Mouse (Mus musculus) layer of hippocampus, postnatal 36 days (tissue): ENCODE results near the gene Pygm. TPM values are rescaled to one million over a fixed set of nuclear protein-coding genes. Genes with fewer than 3 reads are reported as not detected.

ENCODE experiments used
- DNase-seq, 2 experiments: peaks; one replicate each; pipeline ENCODE4 v3.0.0; 2022
- total RNA-seq, 2 experiments: library from RNA; stranded (reverse); gene quantifications; 2 replicates each; pipeline ENCODE4 v1.2.3; 2021

Pygm gene
- total RNA-seq, result 10 to 100 TPM; 18.3 to 22.1 TPM

GRCm38 (mm10) chr19:6384128-6384527, at the start of gene Pygm:
Gene Pygm, plus strand, starts transcription at chr19:6384399.
- DNase-seq, result no peak

- peak; percentile 95 to 96 for DNase-seq
These were observed 49.3 kb upstream of the Pygm start, which contains the start of gene Men1 for GRCm38 (mm10) chr19:6334673-6335457. Gene Men1, plus strand, starts transcription at chr19:6334979.

- DNase-seq, result no peak
These were observed 48.8 kb upstream of the Pygm start for GRCm38 (mm10) chr19:6335458-6335827.

GRCm38 (mm10) chr19:6336920-6337319, 47.3 kb upstream of the Pygm start:
- DNase-seq, result no peak

DNA sequence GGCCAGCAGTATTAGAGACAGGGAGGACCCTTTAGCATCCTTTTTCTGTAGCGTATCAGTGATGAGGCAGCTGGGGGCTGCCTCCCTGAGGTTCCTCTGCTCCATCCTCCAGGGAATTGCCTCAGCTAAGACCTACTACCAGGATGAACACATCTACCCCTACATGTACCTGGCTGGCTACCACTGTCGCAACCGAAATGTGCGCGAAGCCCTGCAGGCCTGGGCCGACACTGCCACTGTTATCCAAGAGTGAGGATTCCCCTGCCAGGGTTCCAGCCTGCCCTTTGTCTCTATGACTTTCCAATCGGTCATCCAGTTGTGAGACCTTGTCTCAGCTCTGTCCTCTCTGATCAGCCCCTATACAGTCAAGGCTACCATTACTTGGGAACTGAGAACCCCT, 46.0 kb upstream of the Pygm start:
- DNase-seq, result no peak

GRCm38 (mm10) chr19:6338716-6339115, 45.5 kb upstream of the Pygm start:
- no peak for DNase-seq

DNA sequence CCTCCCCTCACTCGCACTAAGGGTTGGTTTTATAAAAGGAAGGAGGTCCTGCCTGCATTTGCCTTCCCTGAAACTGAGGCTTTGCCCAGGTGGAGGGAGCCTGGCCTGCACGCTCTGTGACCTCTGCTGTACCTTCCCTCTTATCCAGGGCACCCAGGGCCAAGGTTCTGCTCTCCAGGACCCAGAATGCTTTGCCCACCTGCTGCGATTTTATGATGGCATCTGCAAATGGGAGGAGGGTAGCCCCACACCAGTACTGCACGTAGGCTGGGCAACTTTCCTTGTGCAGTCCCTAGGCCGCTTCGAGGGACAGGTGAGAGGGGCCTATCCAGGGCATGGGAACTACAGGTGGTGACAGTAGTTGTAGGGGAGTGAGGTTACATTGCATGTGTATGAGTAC, 45.0 kb upstream of the Pygm start:
- no peak for DNase-seq

DNA sequence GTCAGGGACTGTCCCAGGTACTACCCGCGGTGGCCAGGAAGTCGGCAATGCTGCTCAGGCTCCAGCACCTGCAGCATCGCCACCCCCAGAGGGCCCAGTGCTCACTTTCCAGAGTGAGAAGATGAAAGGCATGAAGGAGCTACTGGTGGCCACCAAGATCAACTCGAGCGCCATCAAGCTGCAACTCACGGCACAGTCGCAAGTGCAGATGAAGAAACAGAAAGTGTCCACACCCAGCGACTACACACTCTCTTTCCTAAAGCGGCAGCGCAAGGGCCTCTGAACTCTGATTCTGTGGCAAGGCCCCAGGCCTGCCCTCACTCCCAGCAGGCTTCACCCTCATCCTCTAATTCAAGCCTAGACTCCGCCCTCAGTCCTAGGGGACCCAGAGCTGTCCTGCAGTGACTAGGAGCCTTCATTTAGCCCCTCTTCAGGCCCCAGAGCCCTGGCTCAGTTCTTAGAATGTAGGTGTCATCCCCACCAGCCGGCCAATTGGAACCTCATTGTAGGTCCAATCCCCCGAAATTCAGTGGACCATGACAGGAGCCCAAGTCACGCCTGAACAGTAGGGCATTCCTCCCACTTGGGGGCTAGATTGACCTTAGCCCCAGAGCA, 44.2 kb upstream of the Pygm start:
- no peak for DNase-seq

- DNase-seq, result peak; percentile 69 to 78
These were observed 43.4 kb upstream of the Pygm start, which contains the start of gene Map4k2 for GRCm38 (mm10) chr19:6340524-6341452. Gene Map4k2, plus strand, starts transcription at chr19:6341135.

GRCm38 (mm10) chr19:6341453-6342077, 42.6 kb upstream of the Pygm start:
- DNase-seq, result no peak

DNA sequence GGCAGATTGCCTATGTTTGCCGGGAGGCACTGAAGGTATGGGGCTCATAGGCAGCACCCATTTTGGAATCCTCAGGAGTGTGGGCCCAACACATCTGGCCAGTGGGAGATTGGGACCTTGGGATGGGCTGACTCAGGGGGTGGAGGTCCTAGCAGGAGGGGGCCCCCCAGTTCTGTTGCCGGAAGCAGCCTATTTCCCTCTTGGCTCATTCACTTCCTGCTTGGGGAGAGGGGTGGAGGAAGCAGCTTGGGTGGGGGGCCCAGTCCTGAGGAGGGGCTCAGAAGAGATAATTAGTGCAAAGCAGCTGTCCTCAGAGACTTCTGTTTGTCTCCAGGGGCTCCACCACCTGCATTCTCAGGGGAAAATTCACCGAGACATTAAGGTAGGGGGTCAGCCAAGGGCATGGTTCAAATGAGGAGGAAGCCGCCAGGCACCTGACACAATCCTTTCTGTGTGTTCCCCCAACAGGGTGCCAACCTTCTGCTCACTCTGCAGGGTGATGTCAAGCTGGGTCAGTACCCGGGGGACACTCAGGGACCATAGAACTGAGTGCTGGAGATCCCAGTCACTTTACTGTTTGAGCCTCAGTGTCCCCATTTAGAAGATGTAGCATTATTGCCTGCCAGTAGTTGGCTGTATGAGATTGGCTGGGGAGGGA, 41.8 kb upstream of the Pygm start:
- DNase-seq, result no peak

DNA sequence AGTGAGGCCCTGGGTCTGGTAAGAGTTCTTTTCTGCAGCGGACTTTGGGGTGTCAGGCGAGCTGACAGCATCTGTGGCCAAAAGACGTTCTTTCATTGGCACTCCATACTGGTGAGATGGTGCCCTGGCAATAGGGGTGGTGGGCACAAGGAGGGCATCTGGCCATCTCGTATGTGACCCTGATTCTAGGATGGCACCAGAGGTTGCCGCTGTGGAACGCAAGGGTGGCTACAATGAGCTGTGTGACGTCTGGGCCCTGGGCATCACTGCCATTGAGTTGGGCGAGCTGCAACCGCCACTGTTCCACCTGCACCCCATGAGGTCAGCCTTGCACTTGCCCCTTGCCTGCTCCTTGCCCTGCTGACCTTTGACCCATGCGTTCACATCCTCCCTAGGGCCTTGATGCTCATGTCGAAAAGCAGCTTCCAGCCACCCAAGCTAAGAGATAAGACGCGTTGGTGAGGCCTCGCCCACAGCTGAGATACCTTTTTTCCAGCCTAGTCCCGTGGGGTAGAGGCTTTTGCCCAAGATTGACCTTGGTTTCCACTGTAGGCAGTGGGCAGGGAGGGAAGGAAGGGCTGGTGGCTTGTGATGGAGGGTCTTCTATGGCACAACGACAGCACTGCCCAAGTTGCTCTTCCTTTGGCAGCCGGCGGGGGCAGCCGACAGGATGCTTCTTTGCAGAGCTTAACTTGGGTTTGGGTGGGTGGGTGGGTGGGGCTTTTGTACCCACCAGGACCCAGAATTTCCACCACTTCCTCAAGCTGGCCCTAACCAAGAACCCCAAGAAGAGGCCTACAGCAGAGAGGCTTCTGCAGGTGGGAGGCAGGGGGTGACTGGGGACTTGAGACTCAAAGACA, 40.9 kb upstream of the Pygm start:
- no peak for DNase-seq

- no peak for DNase-seq
These were observed 40.2 kb upstream of the Pygm start for GRCm38 (mm10) chr19:6343996-6344395.

DNA sequence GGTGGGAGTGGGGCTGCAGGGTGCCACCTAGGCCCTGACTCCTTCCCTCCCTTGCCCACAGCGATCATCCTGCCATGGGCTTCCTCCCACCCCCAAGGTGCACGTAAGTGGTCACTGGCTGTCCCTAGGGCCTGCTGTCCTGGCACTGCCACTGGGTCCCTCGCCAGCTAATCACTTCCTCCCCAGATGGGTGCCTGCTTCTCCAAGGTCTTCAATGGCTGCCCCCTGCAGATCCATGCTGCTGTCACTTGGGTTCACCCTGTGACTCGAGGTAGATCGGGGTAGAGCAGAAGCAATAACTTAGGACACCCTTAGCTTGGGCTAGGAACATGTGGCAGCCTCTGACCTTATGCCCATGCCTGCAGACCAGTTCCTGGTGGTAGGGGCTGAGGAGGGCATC, 38.2 kb upstream of the Pygm start:
- DNase-seq, result no peak

DNA sequence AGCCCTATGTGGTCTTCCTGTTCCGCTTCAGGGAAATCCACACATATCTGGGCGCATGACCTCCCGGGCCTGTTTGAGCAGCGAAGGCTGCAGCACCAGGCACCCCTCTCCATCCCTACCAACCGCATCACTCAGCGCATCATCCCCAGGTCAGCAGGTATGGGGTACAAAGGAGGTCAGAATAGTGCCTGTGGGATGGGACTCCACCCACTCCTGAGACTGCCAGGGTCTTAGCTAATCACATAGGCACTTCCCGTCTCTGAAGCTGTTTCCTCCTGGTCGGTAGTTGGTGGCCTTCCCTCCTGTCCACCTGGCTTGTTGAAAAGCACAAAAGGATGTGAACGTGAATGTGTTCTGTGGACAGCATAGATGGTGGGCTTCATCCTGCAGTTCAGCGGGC, 37.5 kb upstream of the Pygm start:
- no peak for DNase-seq

DNA sequence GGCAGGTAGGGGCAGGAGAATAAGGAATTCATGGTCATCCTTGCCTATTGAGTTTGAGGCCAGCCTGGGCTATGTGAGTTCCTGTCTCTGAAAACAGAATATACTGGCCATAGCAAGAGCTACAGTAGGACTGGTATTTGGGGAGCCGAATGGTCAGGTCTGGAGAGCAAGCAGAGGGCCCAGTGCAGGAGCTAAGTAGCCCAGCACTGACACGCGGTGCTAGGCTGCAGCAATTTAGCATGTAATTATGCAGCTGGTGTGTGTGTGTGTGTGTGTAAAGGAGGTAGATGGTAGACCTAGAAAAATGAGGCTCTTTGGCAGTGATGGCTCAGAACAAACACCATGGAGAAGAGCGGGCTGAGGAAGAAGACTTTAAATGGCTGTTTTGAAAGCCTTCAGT, 36.6 kb upstream of the Pygm start:
- no peak for DNase-seq

- no peak for DNase-seq
These were observed 35.5 kb upstream of the Pygm start for GRCm38 (mm10) chr19:6348717-6349116.

- no peak for DNase-seq
These were observed 34.8 kb upstream of the Pygm start for GRCm38 (mm10) chr19:6349215-6349983.

- no peak for DNase-seq
These were observed 32.6 kb upstream of the Pygm start for GRCm38 (mm10) chr19:6351431-6352106.

DNA sequence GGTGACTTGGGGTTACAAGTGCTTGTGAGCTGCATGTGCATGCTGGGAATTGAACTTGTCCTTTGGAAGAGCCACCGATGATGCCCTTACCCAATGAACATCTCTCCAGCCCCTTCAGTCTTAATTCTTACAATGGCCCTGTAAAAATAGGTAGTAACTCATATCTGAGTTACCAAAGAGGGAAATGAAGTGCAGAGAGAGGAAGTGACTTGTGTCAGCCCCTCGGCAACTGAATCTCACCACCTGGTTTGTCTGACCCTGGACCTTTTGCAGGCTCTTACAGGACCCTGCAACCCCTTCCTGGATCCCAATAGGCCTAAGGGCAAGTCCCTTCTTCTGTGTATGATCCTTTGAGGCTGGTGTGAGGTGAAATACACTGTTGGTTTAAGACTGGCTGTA, 32.1 kb upstream of the Pygm start:
- DNase-seq, result no peak
